ENCODE assay signal across 8 mouse cellular contexts in the genomic region with DNA sequence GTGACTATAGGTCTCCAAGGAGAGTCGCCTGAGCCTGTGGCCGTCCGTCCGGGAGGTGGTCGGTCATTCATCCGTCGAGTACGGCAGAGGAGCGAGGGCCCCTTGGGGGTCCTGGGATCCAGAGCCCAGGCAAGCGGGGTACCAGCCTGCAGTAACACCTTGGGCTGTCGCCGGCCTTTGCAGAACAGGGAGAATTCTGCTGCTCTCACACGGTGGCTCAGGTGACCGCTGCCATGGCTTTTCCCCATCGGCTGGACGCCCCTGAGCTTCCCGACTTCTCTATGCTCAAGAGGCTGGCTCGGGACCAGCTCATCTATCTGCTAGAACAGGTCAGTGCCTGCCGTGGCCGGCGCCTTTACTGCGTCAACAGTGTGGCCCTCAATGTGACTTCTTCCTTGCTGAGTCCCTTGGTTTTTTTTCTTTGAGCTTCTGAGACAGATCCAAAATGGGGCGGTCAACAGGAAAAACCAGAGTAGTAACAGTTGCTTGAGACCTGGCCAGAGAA. TPM values are rescaled to one million over a fixed set of nuclear protein-coding genes. Genes with fewer than 3 reads are reported as not detected.
DNase-seq lines count a peak whose midpoint lies in the region; ATAC-seq and TF ChIP-seq lines count a peak whose summit lies in the region.

No protein-coding gene starts in this region.

- no peak for ATAC-seq in forebrain, embryonic 13.5 days

- H3K27me3 ChIP-seq in forebrain, embryonic 13.5 days, result no peaks in the 10 kb centered on the region
- H3K27me3 ChIP-seq in midbrain, embryonic 10.5 days (ENCODE audit: low read depth, poor library complexity, severe bottlenecking), result no peaks in the 10 kb centered on the region

- H3K4me2 ChIP-seq in forebrain, embryonic 13.5 days, result peak overlapping the region; percentile 91

- H3K27ac ChIP-seq in layer of hippocampus, adult 2 months, result peak overlapping the region; percentile 84
- H3K27ac ChIP-seq in forebrain, embryonic 13.5 days, result peak overlapping the region; percentile 65
- H3K27ac ChIP-seq in midbrain, embryonic 10.5 days (replicated peaks), result peak overlapping the region; percentile 86

- peak overlapping the region; percentile 66 for H3K4me3 ChIP-seq in layer of hippocampus, adult 2 months
- peak overlapping the region; percentile 80 for H3K4me3 ChIP-seq in forebrain, embryonic 13.5 days
- H3K4me3 ChIP-seq in midbrain, embryonic 10.5 days, result peak overlapping the region; percentile 91

- no peak for TF ChIP-seq CTCF in layer of hippocampus, adult 2 months (conservative IDR thresholded peaks at IDR 0.05)

- peaks cover 24% of the 10 kb centered on the region for H3K4me1 ChIP-seq in forebrain, embryonic 13.5 days
- peaks cover 23% of the 10 kb centered on the region for H3K4me1 ChIP-seq in midbrain, embryonic 10.5 days

- H3K9me3 ChIP-seq in forebrain, embryonic 13.5 days (replicated peaks), result peaks cover 9% of the 10 kb centered on the region
- peaks cover 16% of the 10 kb centered on the region for H3K9me3 ChIP-seq in midbrain, embryonic 10.5 days (replicated peaks)

- no peak for DNase-seq in layer of hippocampus, adult 2 months (ENCODE audit: low spot score in 2 of 2)
- no peak for DNase-seq in layer of hippocampus, postnatal 10 days (ENCODE audit: low spot score in 2 of 2)
- peak; percentile 52 for DNase-seq in adrenal gland, postnatal 25 days
- peak; percentile 60 to 80 for DNase-seq in kidney, postnatal 25 days
- no peak for DNase-seq in midbrain, embryonic 10.5 days (ENCODE audit: low spot score)
- DNase-seq in right cerebral cortex, postnatal 25 days, result no peak
- no peak for DNase-seq in spleen, postnatal 4 days (ENCODE audit: low spot score in 2 of 2)

- H3K36me3 ChIP-seq in forebrain, embryonic 13.5 days (ENCODE audit: poor library complexity, severe bottlenecking), result peaks cover 49% of the 10 kb centered on the region
- peaks cover 50% of the 10 kb centered on the region for H3K36me3 ChIP-seq in midbrain, embryonic 10.5 days

- WGBS in forebrain, embryonic 13.5 days, result under 1% methylated on average over 23 of the region's 23 CpGs
- WGBS in midbrain, embryonic 10.5 days, result under 1% methylated on average over 23 of the region's 23 CpGs

- peak overlapping the region; percentile 80 for H3K9ac ChIP-seq in forebrain, embryonic 13.5 days

RNA-seq across cellular contexts. Expression of a gene that starts 0.4 kb away (rescaled TPM):
- total RNA-seq in layer of hippocampus, adult 2 months (2021), result 10 to 100 TPM; 22.9 to 24.7 TPM
- 10 to 100 TPM; 23.0 to 25.6 TPM for total RNA-seq in layer of hippocampus, postnatal 10 days (2021)
- total RNA-seq in adrenal gland, postnatal 25 days (2021), result 23.9 and 29.9 TPM in 2 replicates
- 14.1 and 17.2 TPM in 2 replicates for polyA plus RNA-seq in forebrain, embryonic 13.5 days (2015; fragmentation: Nextera tagmentation; extraction: Ambion mirVana)
- polyA plus RNA-seq in midbrain, embryonic 10.5 days (2016; fragmentation: Nextera tagmentation; extraction: Ambion mirVana), result 16.6 and 19.9 TPM in 2 replicates

RNA-seq across cellular contexts. Expression of a gene that starts 8.8 kb away (rescaled TPM):
- total RNA-seq in layer of hippocampus, adult 2 months (2021), result 10 to 100 TPM; 38.5 to 42.2 TPM
- total RNA-seq in layer of hippocampus, postnatal 10 days (2021), result 10 to 100 TPM; 37.2 to 39.4 TPM
- total RNA-seq in adrenal gland, postnatal 25 days (2021), result 50.3 and 64.1 TPM in 2 replicates
- polyA plus RNA-seq in forebrain, embryonic 13.5 days (2015; fragmentation: Nextera tagmentation; extraction: Ambion mirVana), result 56.3 and 57.7 TPM in 2 replicates
- polyA plus RNA-seq in midbrain, embryonic 10.5 days (2016; fragmentation: Nextera tagmentation; extraction: Ambion mirVana), result 44.8 and 48.9 TPM in 2 replicates

RNA-seq across cellular contexts. Expression of a gene that starts 23.6 kb away (rescaled TPM):
- 1 to 10 TPM; 1.4 to 3.3 TPM for total RNA-seq in layer of hippocampus, adult 2 months (2021)
- 1 to 10 TPM; 1.4 to 1.5 TPM for total RNA-seq in layer of hippocampus, postnatal 10 days (2021)
- 0.57 and 2.1 TPM in 2 replicates for total RNA-seq in adrenal gland, postnatal 25 days (2021)
- 0.97 and 1.8 TPM in 2 replicates for polyA plus RNA-seq in forebrain, embryonic 13.5 days (2015; fragmentation: Nextera tagmentation; extraction: Ambion mirVana)
- 0.68 and 0.94 TPM in 2 replicates for polyA plus RNA-seq in midbrain, embryonic 10.5 days (2016; fragmentation: Nextera tagmentation; extraction: Ambion mirVana)

RNA-seq across cellular contexts. Expression of a gene that starts 24.4 kb away (rescaled TPM):
- total RNA-seq in layer of hippocampus, adult 2 months (2021), result 1 to 10 TPM; 1.2 to 2.7 TPM
- 10 to 100 TPM; 10.2 to 10.7 TPM for total RNA-seq in layer of hippocampus, postnatal 10 days (2021)
- total RNA-seq in adrenal gland, postnatal 25 days (2021), result 17.8 and 23.2 TPM in 2 replicates
- 166 and 178 TPM in 2 replicates for polyA plus RNA-seq in forebrain, embryonic 13.5 days (2015; fragmentation: Nextera tagmentation; extraction: Ambion mirVana)
- 253 and 279 TPM in 2 replicates for polyA plus RNA-seq in midbrain, embryonic 10.5 days (2016; fragmentation: Nextera tagmentation; extraction: Ambion mirVana)

RNA-seq across cellular contexts. Expression of a gene that starts 37.1 kb away (rescaled TPM):
- 1 to 10 TPM; 6.1 to 6.8 TPM for total RNA-seq in layer of hippocampus, adult 2 months (2021)
- total RNA-seq in layer of hippocampus, postnatal 10 days (2021), result 1 to 10 TPM; 6.4 to 6.7 TPM
- total RNA-seq in adrenal gland, postnatal 25 days (2021), result 5.6 and 6.0 TPM in 2 replicates
- 3.3 and 3.8 TPM in 2 replicates for polyA plus RNA-seq in forebrain, embryonic 13.5 days (2015; fragmentation: Nextera tagmentation; extraction: Ambion mirVana)
- 5.6 and 6.3 TPM in 2 replicates for polyA plus RNA-seq in midbrain, embryonic 10.5 days (2016; fragmentation: Nextera tagmentation; extraction: Ambion mirVana)

Comparison
In these comparisons a context has a peak if more than half of its experiments do, and no peak if none do; other contexts are left out.
1. DNase-seq: peak in adrenal gland, postnatal 25 days (single experiment) and kidney, postnatal 25 days (2 of 2); none in layer of hippocampus, adult 2 months (0 of 2), layer of hippocampus, postnatal 10 days (0 of 2), midbrain, embryonic 10.5 days (single experiment), right cerebral cortex, postnatal 25 days (single experiment) and spleen, postnatal 4 days (0 of 2).
2. Peak in every context shown above with its lines, with median percentiles within 50 percentile points of each other: H3K27ac ChIP-seq and H3K4me3 ChIP-seq.